Mouse (Mus musculus): ENCODE results near the gene Elovl2.
A peak's percentile ranks its signal among the peaks of the same experiment; 100 is the strongest.
"Not testable (repeated sequence)": the region's sequence is repeated elsewhere in the genome, so short reads cannot be mapped to it uniquely, and the experiment has no call there.

Gene Elovl2

DNA sequence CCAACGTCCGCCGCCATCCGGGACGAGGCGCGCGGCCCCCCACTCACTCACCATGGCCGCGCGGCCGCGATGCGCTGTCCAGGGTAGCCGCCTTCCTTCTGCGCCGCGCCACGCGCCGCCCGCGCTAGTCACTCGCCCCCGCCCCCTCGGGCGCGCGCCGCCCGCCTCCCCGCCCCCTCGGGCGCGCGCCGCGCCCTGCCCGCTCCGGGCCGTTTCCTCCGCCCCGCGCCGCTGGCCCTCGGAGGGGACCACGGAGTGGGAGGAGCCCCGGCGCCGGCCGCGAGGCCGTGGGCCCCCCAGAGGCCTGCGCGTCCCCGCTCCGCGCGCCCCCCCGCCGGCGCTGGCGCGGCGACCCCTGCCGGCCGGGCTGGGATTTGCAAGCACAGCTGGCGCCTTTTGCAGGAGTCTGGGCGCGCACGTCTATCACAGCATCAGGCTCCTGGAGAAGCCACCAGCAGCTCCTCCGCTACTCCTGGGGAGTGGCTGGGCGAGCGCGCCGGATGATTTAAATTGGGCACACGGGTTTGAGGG, at the start of gene Elovl2:
Gene Elovl2 (minus strand): TSS at position 102 of the 531 bp plus-strand sequence.
- DNase-seq (ENCODE audit: low read depth in 2 of 2, low spot score in 2 of 2) = peak; percentile 32

DNA sequence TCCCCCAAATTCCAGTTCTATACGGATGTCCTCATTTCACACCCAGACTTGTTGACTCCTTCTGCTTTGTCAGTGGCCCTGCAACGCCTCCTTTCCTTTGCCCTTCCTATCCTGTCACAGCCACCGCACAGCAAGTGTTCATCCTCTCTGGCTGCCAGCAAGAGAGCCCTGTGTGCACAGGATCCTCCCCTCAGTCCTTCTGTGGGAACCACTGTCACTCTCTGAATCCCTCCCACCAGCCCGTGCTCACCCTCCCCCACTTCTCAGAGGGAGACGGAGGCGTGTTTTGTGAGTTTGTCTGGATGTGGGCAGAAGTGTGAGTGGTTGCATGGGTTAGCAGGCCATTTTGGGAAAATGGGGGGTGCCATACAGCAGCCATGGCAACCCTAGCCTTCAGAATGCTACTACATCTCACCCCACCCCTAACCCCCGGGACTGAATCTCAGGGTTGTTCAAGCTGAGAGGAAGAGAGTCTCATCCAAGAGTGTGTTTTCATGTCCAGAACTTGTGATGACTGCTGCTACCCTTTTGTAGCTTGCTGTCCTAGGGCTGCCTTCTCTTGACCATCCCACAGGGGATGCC, 47.7 kb upstream of the Elovl2 start:
- DNase-seq (ENCODE audit: low read depth in 2 of 2, low spot score in 2 of 2) = no peak

DNA sequence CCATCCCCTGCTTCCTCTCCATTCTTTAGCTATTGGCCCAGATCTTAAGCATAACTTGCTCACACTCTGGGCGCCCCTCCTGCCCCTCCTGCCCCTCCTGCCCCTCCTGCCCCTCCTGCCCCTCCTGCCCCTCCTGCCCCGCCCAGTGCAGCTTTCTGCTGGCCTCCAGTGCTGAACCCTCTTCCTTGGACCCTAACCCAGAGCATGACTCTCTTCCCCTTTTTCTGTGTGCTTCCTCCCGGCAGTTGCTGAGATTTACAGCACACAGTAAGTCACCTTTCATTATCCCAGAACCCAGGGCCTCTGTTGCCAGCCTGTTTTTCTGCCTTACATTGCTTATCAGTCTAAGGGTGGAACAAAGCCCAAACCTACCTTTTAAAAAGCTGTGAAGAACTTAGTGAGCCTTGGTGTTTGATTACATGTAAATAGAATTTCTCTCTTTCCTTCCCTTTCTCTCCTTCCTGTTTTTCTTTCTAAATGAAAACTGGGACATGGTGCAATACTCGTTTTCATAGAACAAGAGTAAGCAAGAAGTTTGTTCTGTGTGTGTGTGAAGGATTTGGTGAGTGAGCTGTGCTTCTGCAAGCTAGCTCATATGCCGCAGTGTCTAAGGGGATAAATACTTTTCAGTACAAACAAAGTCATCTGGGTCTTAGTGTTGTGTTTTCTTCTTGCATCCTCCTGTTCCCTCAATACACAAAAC, 43.2 kb upstream of the Elovl2 start:
- DNase-seq (ENCODE audit: low read depth in 2 of 2, low spot score in 2 of 2) = no peak

DNA sequence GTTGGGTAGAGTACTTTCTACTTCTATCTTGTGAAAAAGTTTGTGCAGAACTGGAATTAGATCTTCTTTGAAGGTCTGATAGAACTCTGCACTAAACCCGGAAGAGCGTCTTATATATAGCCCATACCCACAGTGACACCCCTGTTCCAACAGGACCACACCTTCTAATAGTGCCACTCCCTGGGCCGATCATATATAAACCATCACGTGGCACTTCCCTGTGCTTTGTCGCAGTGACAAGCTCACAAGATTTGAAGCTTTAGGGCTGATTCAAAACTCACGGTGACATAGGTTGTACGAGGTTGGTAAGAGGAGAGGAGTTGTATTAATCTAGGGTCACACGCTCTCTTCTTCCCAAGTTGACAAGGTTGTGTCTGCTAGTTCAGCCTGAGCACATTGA, 41.4 kb upstream of the Elovl2 start:
- not testable (repeated sequence) for DNase-seq (ENCODE audit: low read depth in 2 of 2, low spot score in 2 of 2)

DNA sequence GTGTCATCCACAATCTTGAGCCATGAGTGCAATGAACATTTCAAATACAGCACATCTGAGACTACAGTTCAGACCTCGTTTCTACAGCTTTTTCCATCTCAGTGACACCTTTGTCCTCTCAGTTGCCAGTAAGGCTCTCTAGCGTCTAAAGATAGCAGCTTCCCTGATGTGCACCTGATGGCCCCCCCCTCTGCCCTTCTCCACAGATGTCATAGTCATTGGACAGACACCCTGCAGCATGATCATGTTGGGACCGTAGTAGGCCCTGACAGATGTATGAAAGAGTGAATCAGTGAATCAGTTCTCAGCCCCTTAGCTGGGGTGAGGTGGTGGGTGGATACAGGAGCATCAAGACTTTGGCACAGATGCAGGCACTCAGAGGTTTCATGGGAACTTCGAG, 37.6 kb upstream of the Elovl2 start:
- no peak for DNase-seq (ENCODE audit: low read depth in 2 of 2, low spot score in 2 of 2)

DNA sequence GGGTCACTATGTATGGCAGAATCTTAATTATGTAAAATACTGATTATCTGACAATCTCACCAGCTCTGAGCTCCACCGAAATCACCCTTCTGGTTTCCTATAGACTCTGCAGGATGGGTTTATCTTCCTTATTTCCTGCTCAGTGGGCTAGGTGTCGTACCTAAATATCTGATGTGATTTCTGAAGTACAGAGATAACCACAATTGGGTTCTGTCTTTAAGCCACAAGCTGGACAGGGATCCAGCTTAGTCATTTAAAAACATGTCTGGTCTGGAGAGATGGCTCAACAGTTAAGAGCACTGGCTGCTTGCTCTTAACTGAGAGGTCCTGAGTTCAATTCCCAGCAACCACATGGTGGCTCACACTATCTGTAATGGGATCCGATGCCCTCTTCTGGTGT, 36.8 kb upstream of the Elovl2 start:
- no peak for DNase-seq (ENCODE audit: low read depth in 2 of 2, low spot score in 2 of 2)

DNA sequence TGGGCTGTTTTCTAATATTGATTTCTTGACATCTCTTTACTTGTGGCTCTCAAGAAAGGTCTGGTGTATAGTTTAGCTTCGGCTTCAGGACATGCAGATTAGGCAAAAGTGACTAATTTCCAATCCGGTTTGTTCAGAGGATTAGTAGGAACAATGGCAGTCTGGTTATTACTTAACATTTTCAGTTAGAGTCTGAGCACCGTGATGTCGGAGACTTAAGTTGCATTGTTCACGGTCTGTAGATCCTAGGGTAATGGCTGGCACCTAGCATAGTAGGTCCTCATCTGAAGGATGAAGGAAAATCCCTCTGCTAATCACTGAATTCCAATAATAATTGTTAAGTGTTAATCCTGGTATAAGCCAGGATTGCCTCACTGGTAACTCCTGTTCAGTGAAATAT, 35.9 kb upstream of the Elovl2 start:
- DNase-seq (ENCODE audit: low read depth in 2 of 2, low spot score in 2 of 2) = no peak

DNA sequence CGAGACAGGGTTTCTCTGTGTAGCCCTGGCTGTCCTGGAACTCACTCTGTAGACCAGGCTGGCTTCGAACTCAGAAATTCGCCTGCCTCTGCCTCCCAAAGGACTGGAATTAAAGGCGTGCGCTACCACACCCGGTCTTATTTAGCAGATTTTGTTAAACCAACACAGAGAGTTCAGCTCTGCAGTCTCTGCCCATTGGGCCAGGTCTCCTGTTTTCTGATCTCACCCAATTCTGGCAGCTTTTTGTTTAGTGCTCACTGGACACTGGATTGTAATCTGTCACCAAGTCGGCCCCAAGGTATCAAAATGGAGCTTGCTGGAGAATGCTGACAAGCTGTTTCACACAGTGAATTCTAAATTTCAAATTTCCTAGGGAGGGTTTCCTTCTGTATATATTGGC, 32.5 kb upstream of the Elovl2 start:
- DNase-seq (ENCODE audit: low read depth in 2 of 2, low spot score in 2 of 2) = no peak

DNA sequence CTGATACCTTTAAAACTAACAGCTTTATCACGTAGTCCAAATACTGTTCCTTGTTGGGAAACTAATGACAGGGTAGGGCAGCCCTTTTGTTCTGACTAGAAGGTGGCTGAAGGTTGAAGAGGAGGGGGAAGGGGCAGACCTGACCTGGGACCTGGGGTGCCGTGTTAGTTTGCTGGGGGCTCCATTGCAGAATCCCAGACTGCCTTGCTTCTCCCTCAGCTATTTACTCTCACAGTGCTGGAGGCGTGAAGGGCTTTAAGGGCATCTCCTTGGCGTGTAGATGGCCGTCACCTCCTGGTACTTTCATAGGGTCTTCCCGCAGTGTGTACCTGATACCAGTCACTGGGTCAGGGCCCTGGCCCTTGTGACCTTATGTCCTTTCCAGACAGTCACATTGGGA, 31.9 kb upstream of the Elovl2 start:
- DNase-seq (ENCODE audit: low read depth in 2 of 2, low spot score in 2 of 2) = no peak

DNA sequence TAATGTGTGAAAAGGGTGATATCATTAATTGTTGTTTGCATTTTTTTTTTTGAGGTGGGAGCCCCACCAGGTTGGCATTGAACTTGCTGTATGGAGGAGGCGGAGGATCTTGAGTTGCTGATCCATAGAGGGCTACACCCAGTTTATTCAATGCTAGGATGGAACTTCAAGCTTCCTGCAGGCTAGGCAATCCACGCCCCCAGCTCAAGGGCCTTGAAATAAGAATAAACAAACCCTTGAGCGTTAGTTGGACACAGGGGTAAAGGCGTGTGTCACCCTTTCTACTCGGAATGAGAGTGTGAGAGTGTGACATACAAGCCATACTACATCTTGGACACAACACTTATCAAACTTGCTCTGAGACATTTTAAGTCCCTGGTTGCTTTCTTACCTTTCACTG, 31.5 kb upstream of the Elovl2 start:
- DNase-seq (ENCODE audit: low read depth in 2 of 2, low spot score in 2 of 2) = no peak

DNA sequence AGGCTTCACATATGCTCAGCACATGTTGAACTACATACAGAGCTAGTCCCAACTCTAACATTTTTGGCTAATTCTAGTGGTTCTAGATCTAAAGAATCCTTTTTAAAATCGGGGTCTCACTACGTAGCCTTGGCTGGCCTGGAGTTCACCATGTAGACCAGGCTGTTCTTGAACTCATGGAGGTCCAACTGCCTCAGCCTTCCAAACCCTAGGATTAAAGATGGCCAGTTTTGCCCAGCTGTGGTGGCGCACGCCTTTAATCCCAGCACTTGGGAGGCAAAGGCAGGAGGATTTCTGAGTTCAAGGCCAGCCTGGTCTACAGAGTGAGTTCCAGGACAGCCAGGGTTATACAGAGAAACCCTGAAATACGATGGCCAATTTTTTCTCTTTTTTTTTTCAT, 31.0 kb upstream of the Elovl2 start:
- DNase-seq (ENCODE audit: low read depth in 2 of 2, low spot score in 2 of 2) = not testable (repeated sequence)

DNA sequence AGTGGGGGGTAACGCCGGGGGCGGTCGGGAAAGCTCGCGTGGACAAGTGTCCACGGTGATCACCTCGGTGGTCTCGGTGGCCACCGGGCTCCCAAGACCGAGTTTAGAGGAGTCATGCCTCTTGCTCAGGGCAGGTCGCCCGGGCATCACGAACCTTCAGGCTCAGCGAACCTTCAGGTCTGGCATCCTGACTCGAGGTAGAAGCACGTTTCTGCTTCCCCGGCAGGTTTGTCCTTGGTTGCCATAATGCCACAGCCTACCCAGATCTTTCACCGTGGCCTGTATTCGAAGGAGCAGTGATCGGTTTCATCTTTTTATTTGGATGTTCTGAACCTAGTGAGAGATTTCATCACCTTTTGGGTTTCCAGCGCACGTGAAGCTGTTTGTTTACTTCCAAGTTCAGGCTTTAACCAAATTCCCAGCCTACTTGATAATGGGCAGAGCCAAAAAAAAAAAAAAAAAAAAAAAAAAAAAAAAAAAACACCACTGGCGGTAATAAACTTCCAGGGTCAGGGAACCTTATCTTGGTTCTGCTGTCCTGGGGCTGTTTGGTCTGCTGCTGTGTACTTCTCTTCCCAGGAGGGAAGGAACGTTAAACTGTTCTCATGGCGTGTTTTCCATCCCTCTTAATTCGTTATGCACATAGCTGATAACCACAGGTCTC, 30.2 kb upstream of the Elovl2 start:
- no peak for DNase-seq (ENCODE audit: low read depth in 2 of 2, low spot score in 2 of 2)

DNA sequence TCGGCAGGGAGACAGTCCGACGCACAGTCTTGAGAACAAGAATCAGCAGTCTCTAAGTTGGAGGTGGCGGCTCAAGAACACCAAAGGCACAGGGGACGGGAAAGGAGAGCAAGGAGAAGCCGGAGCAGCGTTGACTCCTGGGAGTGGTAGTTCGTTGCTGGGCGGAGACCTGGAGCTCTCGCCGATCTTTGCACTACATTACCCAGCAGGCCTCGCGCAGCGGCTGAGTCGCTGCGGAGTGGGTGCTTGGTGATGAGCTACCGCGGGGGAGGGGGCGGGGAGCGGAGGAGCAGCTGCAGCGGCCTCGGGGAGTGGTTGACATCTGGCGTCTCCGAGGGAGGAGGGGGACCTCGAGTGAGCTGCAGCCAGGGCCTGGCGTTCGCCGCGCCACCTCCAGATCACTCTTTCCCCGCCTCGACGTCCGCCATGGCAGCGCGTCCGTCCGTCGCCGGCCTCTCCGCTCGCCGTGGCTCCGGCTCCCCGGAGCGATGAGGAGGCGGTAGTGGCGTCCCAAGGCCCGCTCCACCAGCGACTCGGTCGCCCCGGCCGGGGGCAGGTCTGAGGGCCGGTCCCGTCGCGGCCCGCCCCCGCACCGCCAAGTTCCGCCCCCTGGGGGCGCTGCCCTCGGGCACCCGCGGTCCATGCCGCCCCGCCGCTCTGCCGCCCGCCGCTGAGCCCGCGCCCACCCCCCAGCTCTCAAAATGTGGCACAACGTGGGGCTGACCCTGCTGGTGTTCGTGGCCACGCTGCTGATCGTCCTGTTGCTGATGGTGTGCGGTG, 29.5 kb upstream of the Elovl2 start, which contains the start of gene Smim13:
Gene Smim13 (plus strand): TSS at position 307 of the 780 bp plus-strand sequence.
- DNase-seq (ENCODE audit: low read depth in 2 of 2, low spot score in 2 of 2) = peak; percentile 84 to 87

DNA sequence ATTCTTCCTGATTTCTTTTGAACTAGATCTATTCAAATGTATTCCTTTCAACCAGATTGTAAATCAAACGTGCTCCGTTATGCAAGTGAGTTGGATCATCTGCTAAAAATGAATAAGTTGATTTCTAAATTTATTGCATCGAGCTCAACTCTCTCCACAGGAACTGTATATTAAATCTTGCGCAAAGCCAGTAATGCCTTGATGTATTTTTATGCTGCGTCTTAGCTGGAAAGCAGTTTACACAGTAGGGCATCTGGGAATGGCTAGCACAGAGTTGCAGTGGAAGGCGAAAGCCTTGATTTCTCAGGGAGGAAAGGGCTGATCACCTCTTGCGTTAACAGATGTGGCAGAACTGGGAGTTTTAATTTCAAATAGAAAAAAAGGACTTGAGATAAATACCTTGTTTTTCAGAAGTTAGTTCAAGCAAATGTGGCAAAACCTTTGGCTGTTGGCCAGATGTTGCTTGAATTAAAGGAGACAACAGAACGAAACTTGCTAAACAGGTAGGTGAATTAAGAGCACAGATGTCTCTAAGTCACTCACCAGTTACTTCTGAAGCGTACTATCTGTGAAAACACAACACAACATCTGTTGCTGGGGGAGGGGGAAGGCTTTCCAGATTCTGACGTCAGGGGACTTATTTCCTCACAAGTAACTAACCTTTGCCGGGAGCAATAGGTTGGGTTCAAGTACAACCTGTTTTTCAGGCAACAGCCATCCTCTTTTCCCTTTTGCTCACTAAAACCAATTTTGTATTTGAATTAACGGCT, 28.7 kb upstream of the Elovl2 start:
- no peak for DNase-seq (ENCODE audit: low read depth in 2 of 2, low spot score in 2 of 2)

DNA sequence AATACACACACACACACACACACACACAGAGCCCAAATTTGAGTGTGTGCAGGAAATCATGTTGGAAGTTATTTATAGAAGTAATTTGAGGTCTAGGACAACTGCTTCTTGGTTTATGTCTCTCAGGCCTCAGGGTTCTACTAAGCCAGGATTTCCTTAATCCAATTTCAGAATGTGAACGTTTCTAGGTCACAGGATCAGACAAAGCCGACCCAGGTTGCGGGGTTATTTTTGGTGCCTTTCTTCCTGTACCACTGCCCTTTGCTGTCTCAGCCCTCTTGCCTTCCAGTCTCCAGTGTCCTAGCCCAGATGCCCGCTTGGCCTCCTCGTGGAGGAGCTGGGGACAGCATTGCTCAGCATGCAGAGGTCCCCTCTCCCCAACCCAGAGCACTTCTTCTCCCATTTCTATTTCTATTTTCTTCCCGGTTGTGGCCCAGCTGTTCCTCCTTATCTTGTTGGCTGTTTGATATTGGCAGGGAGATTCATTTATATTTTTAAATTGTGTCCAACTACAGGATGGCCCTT, 24.2 kb upstream of the Elovl2 start:
- no peak for DNase-seq (ENCODE audit: low read depth in 2 of 2, low spot score in 2 of 2)

DNA sequence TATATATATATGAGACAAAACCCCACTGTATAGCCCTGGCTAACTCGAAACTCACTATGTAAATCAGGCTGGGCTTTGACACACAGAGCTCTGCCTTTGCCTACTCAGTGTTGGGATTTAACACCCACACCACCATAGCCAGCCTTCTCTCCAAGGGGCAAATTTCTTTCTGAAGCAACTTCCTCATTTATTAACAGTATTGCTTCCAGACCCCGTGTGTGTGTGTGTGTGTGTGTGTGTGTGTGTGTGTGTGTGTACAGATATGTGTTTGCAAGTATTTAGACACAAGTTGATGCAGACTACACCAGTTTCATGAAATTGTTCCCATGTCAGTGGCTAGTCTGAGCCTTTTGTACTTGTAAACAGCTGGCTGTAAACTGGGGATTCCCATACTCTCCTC, 21.4 kb upstream of the Elovl2 start:
- DNase-seq (ENCODE audit: low read depth in 2 of 2, low spot score in 2 of 2) = no peak

DNA sequence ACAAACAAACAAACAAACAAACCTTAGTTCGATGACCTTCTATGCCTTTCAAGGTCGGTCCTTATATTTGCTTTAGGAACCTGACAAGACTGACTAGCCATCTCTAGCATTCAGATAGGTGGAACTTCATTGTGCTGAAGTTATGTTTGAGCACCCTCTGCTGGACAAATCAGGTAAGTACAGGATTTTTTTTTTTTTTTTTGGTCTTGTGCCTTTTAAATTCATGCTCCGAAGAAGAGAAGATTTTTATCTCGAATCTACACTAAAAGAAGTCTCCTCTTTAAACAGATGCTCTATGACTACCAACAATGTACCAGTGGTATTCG, 18.6 kb upstream of the Elovl2 start:
- DNase-seq (ENCODE audit: low read depth in 2 of 2, low spot score in 2 of 2) = peak in 1 of 2 experiments; percentile 17

DNA sequence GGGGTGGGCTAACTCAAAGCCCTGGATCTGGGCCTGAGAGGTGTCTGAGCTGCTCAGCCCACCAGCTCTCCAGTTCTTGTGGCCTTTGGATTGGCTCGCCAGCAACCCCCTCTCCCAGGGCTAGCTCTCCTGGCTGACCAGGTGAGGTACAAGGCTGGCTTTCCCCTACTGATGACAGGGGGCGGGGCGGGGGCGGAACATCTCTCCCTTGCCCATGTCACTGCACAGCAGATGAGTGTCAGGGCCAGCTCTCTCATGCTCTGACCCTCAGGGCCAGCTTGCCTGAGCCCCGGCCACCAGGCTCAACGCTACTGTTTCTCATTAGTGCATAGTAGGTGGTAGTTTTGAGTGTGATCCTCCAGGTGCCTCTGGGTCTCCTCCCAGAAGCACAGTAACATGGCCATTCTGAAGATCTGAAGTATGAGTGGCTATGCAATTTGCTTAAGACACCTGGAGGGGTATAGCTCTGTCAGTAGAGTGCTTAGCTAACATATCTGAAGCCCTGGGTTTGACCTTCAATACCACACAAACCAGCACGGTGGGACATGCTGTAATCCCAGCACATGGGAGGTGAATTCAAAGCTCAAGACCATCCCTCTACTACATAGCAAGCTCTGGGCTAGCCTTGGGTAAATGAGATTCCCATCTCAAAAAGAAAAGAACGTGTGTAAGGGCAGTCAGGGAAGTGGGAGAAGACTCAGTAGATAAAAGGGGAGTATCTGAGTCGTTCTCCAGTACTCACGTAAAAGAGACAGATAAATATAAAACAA, 18.0 kb upstream of the Elovl2 start:
- DNase-seq (ENCODE audit: low read depth in 2 of 2, low spot score in 2 of 2) = no peak

DNA sequence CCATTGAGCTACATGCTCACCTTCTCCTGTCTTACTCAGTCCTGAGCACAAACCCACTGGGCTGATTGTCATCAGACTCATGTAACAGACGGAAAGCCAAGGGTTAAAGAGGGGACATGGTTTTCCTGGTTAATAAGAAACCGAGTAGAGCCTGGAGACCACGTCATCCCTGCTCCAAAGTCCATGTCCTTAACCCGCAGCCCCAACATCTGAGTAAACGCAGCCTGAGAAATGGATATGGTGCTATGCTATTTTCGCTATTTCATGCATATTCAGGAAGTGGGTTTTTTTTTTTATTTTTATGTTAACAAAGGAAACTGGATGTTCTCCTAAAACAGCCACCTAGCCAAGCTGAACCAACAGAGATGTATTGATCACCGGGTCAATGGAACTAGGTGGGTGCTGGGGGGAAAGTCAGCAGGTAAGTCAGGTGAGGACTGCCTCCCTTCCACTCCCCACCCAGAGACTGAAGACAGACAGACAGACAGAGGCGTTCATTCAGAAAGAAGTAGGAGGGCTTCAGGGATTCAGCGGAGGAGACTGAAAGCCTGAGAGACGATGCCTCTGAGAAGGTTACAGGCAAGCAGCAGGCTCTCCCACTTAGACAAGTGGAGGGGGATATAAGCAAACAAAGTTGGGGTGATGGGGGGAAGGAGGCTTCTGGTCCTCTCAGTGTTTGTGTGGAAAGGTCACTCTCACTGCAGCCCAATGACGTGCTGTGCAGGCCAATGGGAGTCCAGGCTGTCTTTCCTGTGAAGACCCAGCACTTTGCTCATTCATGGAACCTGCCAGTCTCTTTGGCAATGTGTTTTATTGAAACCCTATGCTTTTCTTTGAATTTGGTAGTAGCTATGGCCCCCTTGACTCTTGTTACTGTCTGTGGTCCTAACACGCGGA, 15.9 kb upstream of the Elovl2 start:
- DNase-seq (ENCODE audit: low read depth in 2 of 2, low spot score in 2 of 2) = no peak

Measured in CD8-positive naive resting alpha-beta T cell, adult 2 months (primary cell).